Mouse (Mus musculus) liver, embryonic 11.5 days (tissue): ENCODE measurements around the gene Wrb. TPM values are rescaled to one million over a fixed set of nuclear protein-coding genes. Genes with fewer than 3 reads are reported as not detected.
"Not testable (repeated sequence)": the region's sequence is repeated elsewhere in the genome, so short reads cannot be mapped to it uniquely, and the experiment has no call there.

Experiments
- ATAC-seq: fragments of 200-750 bp; cut with Nextera tagmentation; replicated peaks from 2 replicates; pipeline ENCODE4 v1.8.0; 2017; ENCODE audit warnings: moderate number of reproducible peaks, mild to moderate bottlenecking, moderate TSS enrichment, moderate library complexity; ENCODE audit not compliant: low FRiP score
- DNase-seq: peaks from one replicate; pipeline ENCODE4 v3.0.0-alpha.2; 2017; ENCODE audit warnings: low spot score
- H3K27ac ChIP-seq: fragments of 300-500 bp; sonication (generic); 2 replicates; pipeline ENCODE4 v1.5.1; 2014; ENCODE audit warnings: mild to moderate bottlenecking, low read depth, low read length, control low read depth
- H3K27me3 ChIP-seq: fragments of 300-500 bp; sonication (generic); replicated peaks from 2 replicates; pipeline ENCODE4 v1.6.1; 2014; ENCODE audit warnings: low read length, mixed read lengths; ENCODE audit not compliant: control insufficient read depth, insufficient read depth
- H3K36me3 ChIP-seq: fragments of 300-500 bp; sonication (generic); 2 replicates; pipeline ENCODE4 v1.6.1; 2014; ENCODE audit warnings: mild to moderate bottlenecking, low read length, moderate library complexity, mixed read lengths; ENCODE audit not compliant: control insufficient read depth, insufficient read depth
- H3K4me1 ChIP-seq: fragments of 300-500 bp; sonication (generic); replicated peaks from 2 replicates; pipeline ENCODE4 v1.6.1; 2014; ENCODE audit warnings: low read length, mixed read lengths; ENCODE audit not compliant: control insufficient read depth, insufficient read depth
- H3K4me2 ChIP-seq: fragments of 300-500 bp; sonication (generic); 2 replicates; pipeline ENCODE4 v1.6.1; 2014; ENCODE audit warnings: mild to moderate bottlenecking, control low read depth, moderate library complexity
- H3K4me3 ChIP-seq: fragments of 300-500 bp; sonication (generic); 2 replicates; pipeline ENCODE4 v1.5.1; 2014; ENCODE audit warnings: low read depth, low read length, control low read depth
- H3K9ac ChIP-seq: fragments of 300-500 bp; sonication (generic); 2 replicates; pipeline ENCODE4 v1.6.1; 2014; ENCODE audit warnings: low read depth, low read length, control low read depth
- H3K9me3 ChIP-seq: fragments of 300-500 bp; sonication (generic); 2 replicates; pipeline ENCODE4 v1.6.1; 2016; ENCODE audit warnings: low read length, inconsistent platforms, mixed read lengths; ENCODE audit not compliant: control insufficient read depth
- WGBS: fragments of 180-500 bp; shearing (Covaris S2); extraction: QIAGEN DNeasy Blood & Tissue Kit; methylation state at CpG from one replicate; pipeline ENCODE4 v1.1.7; 2014; 5-methylcytosine and 5-hydroxymethylcytosine counted together
- polyA plus RNA-seq: library from polyadenylated mRNA; unstranded; fragments of >200 nt; fragmentation: Nextera tagmentation; extraction: Ambion mirVana; gene quantifications from 2 replicates; pipeline ENCODE4 v1.2.1, GENCODE M21; 2014

Gene Wrb
- polyA plus RNA-seq, result 48.3 and 53.6 TPM in 2 replicates

DNA sequence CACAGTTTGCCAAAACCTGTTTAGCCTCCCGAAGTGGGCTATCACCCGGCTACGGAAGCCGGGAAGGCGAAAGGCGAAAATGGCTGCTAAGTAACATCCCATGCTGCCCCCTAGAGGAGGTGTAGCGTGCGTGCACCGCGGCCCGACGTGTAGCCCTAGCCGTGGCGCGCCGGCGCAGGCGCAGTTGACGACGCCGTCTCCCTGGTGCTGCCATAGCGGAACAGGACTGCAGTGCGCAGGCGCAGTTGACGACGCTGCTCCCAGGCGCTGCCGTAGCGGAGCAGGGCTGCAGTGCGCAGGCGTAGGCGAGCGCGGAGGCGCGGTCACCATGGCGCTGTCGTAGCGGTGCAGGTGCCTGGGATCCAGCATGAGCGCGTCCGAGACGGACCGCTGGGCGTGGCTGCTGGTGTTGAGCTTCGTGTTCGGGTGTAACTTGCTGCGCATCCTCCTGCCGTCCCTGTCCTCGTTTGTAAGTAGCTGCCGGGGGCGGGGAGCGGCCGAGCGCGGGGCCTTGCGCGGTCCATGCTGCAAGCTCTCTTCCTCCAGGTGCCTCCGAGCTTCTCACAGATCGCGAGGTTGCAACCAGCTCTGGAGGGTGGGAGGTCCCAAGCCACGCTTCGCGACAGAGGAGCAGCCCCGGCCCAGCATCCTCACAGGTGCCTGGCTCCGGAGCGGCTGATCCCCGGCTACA is at the start of gene Wrb:
Wrb (plus strand) TSS at position 298 of the 691 bp plus-strand sequence.
- peak within 1 kb of the TSS; percentile 91 for H3K4me3 ChIP-seq
- H3K9me3 ChIP-seq, result no peaks in the 10 kb centered on the region
- H3K36me3 ChIP-seq, result no peaks in the 10 kb centered on the region
- ATAC-seq (peak; percentile 98), DNase-seq (peak; percentile 99)
- H3K27me3 ChIP-seq, result no peaks in the 10 kb centered on the region
- H3K9ac ChIP-seq, result peak within 1 kb of the TSS; percentile 79
- under 1% methylated on average over 68 of the region's 68 CpGs for WGBS
- H3K27ac ChIP-seq, result peak within 1 kb of the TSS; percentile 32; the same call in 1 of the 2 replicates
- H3K4me2 ChIP-seq, result peak within 1 kb of the TSS; percentile 93
- H3K4me1 ChIP-seq, result peaks cover 17% of the 10 kb centered on the region

DNA sequence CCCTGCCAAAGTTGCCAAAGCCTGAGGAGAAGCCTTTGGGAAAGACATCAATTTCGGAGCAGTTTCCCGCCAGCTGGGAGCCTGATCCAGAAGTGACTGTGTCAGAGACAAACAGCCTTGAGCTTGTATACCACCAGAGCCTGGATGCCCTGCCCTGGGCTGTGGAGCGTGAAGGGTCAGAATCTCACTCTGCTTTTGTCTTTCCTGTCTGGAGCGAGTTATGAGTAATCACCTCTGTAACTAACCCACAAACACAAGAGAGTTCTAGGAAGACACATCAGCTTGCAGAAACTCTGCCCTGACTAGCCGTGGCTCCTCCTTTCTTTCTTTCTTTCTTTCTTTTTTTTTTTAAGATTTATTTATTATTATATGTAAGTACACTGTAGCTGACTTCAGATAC is 49.2 kb upstream of the Wrb start:
- H3K27ac ChIP-seq, result no peak overlapping the region
- H3K4me2 ChIP-seq, result no peak overlapping the region
- no peaks in the 10 kb centered on the region for H3K27me3 ChIP-seq
- H3K4me1 ChIP-seq, result no peaks in the 10 kb centered on the region; the same call in 1 of the 2 replicates
- no peaks in the 10 kb centered on the region for H3K36me3 ChIP-seq
- DNase-seq, result no peak
- H3K9me3 ChIP-seq, result no peaks in the 10 kb centered on the region
- H3K4me3 ChIP-seq, result no peak overlapping the region
- WGBS, result 79% methylated on average over 5 of the region's 5 CpGs
- no peak overlapping the region for H3K9ac ChIP-seq
- ATAC-seq, result no peak

DNA sequence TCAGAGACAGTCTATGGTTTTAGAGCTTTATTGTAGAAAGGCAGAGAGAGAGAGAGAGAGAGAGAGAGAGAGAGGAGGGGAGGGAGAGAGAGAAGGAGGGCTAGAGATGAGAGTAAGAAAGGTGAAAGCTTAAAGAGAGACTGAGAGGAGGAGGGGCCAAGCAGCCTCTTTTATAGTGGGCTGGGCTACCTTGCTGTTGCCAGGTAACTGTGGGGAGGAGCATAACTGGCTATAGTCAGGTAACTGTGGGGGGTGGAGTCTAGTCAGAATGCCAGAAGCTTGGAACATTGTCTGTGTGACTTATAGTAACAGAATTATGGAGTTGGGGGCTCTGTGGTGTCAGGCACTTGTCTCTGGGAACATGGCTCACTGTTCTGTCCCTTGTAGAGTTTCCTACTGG is 47.4 kb upstream of the Wrb start:
- not testable (repeated sequence) for H3K4me1 ChIP-seq, DNase-seq, H3K36me3 ChIP-seq, H3K27ac ChIP-seq, H3K4me2 ChIP-seq, H3K4me3 ChIP-seq, H3K9me3 ChIP-seq, H3K9ac ChIP-seq, ATAC-seq, H3K27me3 ChIP-seq

DNA sequence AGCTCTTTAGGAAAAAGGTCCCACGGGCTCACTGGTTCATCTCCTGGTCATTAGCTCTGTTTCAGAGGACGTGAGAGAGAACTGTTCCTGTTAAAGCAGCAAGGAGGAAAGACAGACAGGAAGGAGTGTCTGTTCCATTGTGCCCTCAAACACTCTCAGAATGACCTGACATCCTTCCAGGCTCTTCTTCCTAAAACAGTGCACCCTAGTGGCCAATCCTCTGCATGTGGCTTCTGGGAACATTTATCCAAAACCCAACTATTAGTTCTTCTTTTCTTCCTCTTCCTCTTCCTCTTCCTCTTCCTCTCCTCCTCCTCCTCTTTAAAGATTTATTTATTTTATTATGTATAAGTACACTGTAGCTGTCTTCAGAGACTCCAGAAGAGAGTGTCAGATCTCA is 42.2 kb upstream of the Wrb start:
- Histone ChIP-seq H3K4me1 (no peaks in the 10 kb centered on the region), H3K4me3 (no peak overlapping the region), H3K9ac (no peak overlapping the region), H3K4me2 (no peak overlapping the region), H3K27me3 (no peaks in the 10 kb centered on the region), H3K27ac (no peak overlapping the region), H3K9me3 (no peaks in the 10 kb centered on the region), H3K36me3 (no peaks in the 10 kb centered on the region)
- ATAC-seq (no peak), DNase-seq (no peak)
- 26% methylated on average over 2 of the region's 2 CpGs for WGBS

DNA sequence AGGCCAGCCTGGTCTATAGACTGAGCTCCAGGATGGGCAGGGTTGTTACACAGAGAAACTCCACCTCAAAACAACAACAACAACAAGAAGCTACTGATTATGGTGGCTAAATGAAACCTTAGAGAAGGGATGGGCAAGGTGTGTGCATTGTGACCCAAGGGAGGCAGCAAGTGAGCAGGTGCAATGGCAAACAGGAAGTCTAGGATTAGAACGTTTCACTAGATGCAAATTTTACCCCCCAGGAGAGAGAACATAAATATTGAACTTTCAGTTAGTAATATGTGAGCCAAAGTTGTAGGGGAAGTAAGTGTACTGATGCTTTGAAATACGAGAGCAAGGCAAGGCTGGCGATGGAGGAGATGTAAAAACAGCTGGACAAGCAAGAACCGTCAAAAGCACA is 35.5 kb upstream of the Wrb start:
- H3K4me1 ChIP-seq, result no peaks in the 10 kb centered on the region

DNA sequence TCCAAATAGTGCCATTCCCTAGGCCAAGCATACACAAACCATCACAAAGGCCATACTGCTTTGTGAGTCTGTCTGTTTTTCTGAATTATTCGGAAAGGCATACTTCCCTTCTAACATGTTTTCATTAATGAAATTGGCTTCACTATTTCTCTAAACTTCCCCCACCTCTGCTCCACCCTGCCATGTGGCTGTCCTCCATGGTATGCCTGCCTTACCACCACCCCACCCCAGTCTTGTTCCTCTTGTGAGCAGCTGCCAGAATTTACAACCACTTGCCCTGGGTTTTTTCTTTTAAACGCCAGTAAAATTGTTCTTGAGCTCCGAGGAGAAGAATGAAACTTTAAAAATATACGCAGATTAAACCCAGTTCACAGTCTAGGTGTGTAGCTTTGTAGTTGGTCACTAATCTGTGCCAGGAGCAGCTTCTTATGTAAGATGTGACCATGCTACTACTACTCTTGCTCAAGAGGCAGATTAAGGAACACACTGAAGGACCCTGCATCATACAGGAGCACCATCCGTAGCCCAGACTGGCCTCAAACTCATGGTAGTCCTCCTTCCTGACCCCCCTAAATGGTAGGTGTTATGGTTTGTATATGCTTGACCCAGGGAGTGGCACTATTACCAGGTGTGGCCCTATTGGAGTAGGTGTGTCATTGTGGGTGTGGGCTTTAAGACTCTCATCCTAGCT is 34.4 kb upstream of the Wrb start:
- H3K36me3 ChIP-seq, result no peaks in the 10 kb centered on the region
- H3K27me3 ChIP-seq, result no peaks in the 10 kb centered on the region
- no peaks in the 10 kb centered on the region for H3K9me3 ChIP-seq
- WGBS, result 78% methylated on average over 5 of the region's 5 CpGs
- H3K4me1 ChIP-seq, result no peaks in the 10 kb centered on the region
- H3K4me3 ChIP-seq, result no peak overlapping the region
- ATAC-seq (no peak), DNase-seq (no peak)
- H3K9ac ChIP-seq, result no peak overlapping the region
- H3K27ac ChIP-seq, result no peak overlapping the region
- H3K4me2 ChIP-seq, result no peak overlapping the region

More for the DNA sequence above, 35.5 kb upstream of the Wrb start:
- DNase-seq, result no peak
- Histone ChIP-seq H3K9me3 (no peaks in the 10 kb centered on the region), H3K27ac (no peak overlapping the region), H3K4me3 (no peak overlapping the region), H3K9ac (no peak overlapping the region), H3K36me3 (no peaks in the 10 kb centered on the region), H3K4me2 (no peak overlapping the region), H3K27me3 (no peaks in the 10 kb centered on the region)
- WGBS, result 58% methylated on average over 4 of the region's 4 CpGs
- no peak for ATAC-seq

DNA sequence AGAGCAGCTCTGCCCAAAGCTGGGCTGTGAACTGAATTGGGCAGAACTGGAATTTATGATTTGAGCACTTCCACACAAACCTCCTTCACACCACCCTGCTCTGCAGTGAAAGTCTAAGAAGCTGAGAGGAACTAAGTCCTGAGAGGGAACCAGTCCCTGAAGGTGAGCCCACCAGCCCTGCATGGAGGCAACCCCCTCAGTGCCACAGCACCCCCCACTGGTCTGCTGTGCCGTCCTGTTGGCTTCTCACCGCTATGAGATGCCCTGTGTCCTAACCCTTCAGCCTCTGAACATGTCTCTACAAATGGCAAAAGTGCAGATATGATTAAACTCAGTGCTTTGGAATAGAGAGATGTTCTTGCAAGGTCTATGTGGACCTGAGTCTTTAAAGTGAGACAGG is 32.4 kb upstream of the Wrb start:
- H3K4me3 ChIP-seq, result no peak overlapping the region
- no peak overlapping the region for H3K4me2 ChIP-seq
- H3K9ac ChIP-seq, result no peak overlapping the region
- H3K27me3 ChIP-seq, result no peaks in the 10 kb centered on the region
- H3K36me3 ChIP-seq, result no peaks in the 10 kb centered on the region
- no peak overlapping the region for H3K27ac ChIP-seq
- DNase-seq (no peak), ATAC-seq (no peak)
- no peaks in the 10 kb centered on the region for H3K9me3 ChIP-seq
- no peaks in the 10 kb centered on the region for H3K4me1 ChIP-seq
- 60% methylated on average over 2 of the region's 2 CpGs for WGBS

DNA sequence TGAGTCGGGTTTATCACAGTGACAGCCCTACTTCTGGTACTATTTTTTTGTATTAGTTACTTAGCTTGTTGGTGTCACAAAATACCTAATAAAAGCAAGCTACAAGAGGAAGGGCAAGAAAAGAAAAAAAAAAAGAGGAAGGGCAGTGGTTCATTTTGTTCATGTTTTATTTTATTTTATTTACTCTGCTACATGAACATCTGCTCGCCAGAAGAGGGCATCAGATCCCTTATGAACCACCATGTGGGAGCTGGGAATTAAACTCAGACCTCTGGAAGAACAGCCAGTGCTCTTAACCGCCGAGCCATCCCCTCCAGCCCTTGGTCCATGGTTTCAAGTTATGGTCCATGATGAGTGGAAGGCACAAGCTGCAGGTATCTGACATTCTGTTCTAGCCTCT is 30.5 kb upstream of the Wrb start:
- DNase-seq, result no peak
- Histone ChIP-seq H3K36me3 (0 out of 2 replicates have a peak, but pooled peaks cover 2% of the 10 kb centered on the region), H3K27ac (no peak overlapping the region), H3K4me2 (no peak overlapping the region), H3K4me1 (no peaks in the 10 kb centered on the region), H3K9me3 (no peaks in the 10 kb centered on the region), H3K9ac (no peak overlapping the region), H3K4me3 (no peak overlapping the region), H3K27me3 (no peaks in the 10 kb centered on the region)
- whole genome bisulfite sequencing, result 44% methylated on average over 4 of the region's 4 CpGs
- no peak for ATAC-seq
